Mouse (Mus musculus): Measurements from ENCODE around the gene Gm6525. TPM values are rescaled to one million over a fixed set of nuclear protein-coding genes. Genes with fewer than 3 reads are reported as not detected.

The Gm6525 gene
- polyA plus RNA-seq, 1 experiment: not detected

DNA sequence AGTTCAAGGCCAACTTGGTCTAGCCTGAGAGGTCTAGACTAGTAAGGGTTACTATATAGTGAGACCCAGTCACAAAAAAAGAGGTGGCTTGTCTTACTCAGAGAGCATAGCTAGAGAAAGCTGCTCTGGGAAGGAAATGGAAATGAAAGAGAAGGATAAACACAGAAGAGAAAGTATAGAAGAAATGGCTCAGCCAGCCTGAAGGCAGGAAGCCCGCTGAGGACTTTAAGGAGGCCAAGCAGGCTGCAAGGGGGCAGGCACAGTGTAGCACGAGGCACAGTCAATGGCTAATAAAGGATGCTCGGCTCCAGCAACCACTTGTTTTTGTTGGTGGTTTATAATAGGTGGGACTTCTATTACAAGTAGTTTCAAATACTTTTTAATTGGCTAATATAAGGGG lies 32.2 kb downstream of the Gm6525 start:
- Histone ChIP-seq H3K4me1 (ENCODE audit: control insufficient read depth, insufficient read depth, low read length) (peaks cover 11% of the 10 kb centered on the region), H3K4me3 (ENCODE audit: insufficient read depth, low read length) (no peak overlapping the region), H3K27ac (ENCODE audit: insufficient read depth, low read length) (0 out of 2 replicates have a peak overlapping the region, but pooled peaks have one; percentile 51)
- TF ChIP-seq POLR2A (IDR thresholded peaks at IDR 0.05; ENCODE audit: extremely low read depth, insufficient read depth, low read length): no peak
- no peak for TF ChIP-seq CTCF (IDR thresholded peaks at IDR 0.05; ENCODE audit: extremely low read depth, insufficient read depth, low read length)

DNA sequence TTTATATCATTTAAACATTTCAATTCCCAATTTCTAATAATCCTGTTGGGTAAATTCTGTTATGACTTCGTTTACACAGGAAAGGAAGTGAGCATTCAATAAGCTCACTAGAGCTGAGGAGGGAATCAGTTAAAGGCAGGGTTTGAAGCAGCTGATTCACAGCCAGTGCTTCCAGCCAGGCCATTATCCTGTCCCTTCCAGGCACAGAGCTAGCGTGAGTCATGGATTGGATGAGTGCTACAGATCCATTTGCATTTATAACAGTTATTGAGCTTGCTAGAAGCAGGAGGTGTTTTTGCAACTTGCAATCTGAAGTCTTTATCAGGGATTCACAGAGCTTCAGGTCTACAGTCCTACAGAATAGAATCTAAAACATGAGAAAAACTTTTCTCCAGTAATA lies 33.5 kb downstream of the Gm6525 start:
- Histone ChIP-seq H3K4me1 (ENCODE audit: control insufficient read depth, insufficient read depth, low read length) (peaks cover 11% of the 10 kb centered on the region), H3K4me3 (ENCODE audit: insufficient read depth, low read length) (no peak overlapping the region), H3K27ac (ENCODE audit: insufficient read depth, low read length) (peak overlapping the region; percentile 70; the same call in 1 of the 2 replicates)
- TF ChIP-seq CTCF (IDR thresholded peaks at IDR 0.05; ENCODE audit: extremely low read depth, insufficient read depth, low read length) (no peak), POLR2A (IDR thresholded peaks at IDR 0.05; ENCODE audit: extremely low read depth, insufficient read depth, low read length) (no peak)

DNA sequence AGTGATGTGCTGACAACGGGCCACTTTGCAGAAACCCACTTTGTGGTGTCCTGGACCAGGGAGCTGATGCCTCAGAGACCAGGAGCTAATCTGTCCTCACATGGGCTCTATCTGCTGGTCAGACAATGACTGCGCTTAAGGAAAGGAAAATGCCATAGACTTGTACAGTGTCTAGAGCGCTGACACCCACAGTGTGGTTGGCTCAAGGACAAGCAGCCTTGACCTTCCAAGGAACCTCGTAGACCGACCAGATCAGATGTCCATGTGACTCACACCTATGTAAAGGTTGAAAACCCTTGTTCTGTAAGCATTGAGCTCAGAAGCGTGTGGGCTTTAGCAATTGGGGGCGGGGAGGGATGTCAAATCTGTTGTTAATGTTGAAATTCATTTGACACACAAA lies 34.6 kb downstream of the Gm6525 start:
- TF ChIP-seq CTCF (IDR thresholded peaks at IDR 0.05; ENCODE audit: extremely low read depth, insufficient read depth, low read length) (no peak), POLR2A (IDR thresholded peaks at IDR 0.05; ENCODE audit: extremely low read depth, insufficient read depth, low read length) (no peak)
- Histone ChIP-seq H3K4me3 (ENCODE audit: insufficient read depth, low read length) (no peak overlapping the region), H3K4me1 (ENCODE audit: control insufficient read depth, insufficient read depth, low read length) (peaks cover 11% of the 10 kb centered on the region), H3K27ac (ENCODE audit: insufficient read depth, low read length) (no peak overlapping the region)

DNA sequence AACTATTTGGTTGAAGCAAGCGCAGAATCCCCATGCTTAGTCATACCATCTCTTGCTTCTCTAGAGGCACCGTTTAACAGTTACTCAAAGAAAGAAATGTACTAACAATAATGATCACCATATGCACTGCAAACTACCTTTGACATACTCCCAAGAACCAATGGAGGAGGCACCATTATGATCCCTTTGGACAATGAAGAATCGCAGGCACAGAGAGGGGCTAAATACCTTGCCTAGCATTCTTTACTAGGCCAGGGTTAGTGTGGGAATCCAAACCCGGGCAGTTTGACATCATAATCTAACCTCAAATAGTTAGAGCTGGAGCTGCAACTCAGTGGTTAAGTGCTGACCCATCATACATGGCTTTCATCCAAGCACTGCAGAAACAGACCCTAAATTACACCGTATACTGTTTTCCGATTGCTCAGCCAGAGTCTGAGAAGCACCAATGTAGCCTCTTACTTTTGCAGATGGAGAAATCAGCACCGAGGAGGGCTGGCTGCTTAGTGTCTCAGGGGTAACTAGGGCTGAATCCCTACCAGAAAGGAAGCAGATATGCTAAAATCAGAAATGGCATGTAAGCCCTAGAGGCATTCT lies 35.1 kb downstream of the Gm6525 start:
- peaks cover 11% of the 10 kb centered on the region for H3K4me1 ChIP-seq (ENCODE audit: control insufficient read depth, insufficient read depth, low read length)
- H3K4me3 ChIP-seq (ENCODE audit: insufficient read depth, low read length): no peak overlapping the region
- no peak overlapping the region for H3K27ac ChIP-seq (ENCODE audit: insufficient read depth, low read length)
- TF ChIP-seq CTCF (IDR thresholded peaks at IDR 0.05; ENCODE audit: extremely low read depth, insufficient read depth, low read length) (no peak), POLR2A (IDR thresholded peaks at IDR 0.05; ENCODE audit: extremely low read depth, insufficient read depth, low read length) (no peak)

DNA sequence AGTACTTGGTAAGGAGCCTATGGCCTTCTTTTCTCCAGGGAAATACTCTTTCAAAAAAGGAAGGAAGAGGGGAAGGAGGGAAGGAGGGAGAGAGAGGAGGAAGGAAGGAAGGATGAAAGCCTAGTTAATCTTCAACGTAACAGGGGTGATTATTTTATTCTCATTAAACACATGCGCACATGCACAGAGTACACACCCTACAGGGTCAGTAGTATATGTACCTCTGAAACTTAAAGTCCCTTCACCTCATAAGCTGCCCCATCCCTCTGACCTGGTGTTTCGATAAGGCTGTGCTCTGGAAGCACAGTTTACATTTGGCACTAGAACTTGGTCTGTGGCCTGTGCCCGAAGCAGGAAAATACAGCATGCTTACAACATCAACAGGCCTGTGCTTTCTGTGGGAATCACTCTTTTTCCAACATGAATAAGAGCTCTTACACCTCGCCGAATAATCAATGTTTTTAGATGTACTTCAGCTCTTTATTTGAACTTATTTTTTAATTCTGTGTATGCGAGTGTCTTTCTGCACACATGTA lies 37.5 kb downstream of the Gm6525 start:
- no peak overlapping the region for H3K27ac ChIP-seq (ENCODE audit: insufficient read depth, low read length)
- TF ChIP-seq POLR2A (IDR thresholded peaks at IDR 0.05; ENCODE audit: extremely low read depth, insufficient read depth, low read length) (no peak), CTCF (IDR thresholded peaks at IDR 0.05; ENCODE audit: extremely low read depth, insufficient read depth, low read length) (no peak)
- no peak overlapping the region for H3K4me3 ChIP-seq (ENCODE audit: insufficient read depth, low read length)
- peaks cover 25% of the 10 kb centered on the region for H3K4me1 ChIP-seq (ENCODE audit: control insufficient read depth, insufficient read depth, low read length)

DNA sequence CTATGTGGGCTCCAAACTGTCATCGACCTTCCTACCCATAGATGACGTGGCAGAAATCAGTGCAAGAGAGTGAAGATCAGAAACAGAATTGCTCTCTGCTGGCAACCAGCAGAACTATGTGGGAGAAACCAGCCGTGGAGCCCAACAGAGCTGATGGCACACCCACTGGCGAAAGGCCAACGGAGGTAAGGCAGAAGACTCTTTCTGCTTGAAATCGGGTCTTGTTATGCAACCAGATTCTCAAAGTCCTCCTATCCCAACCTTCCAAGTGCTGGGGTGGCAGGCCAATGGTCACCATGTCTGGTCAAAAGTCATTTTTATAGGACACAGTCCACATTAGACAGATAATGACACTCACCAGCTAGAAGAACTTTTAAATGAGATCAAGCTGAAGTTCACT lies 40.6 kb downstream of the Gm6525 start:
- TF ChIP-seq CTCF (IDR thresholded peaks at IDR 0.05; ENCODE audit: extremely low read depth, insufficient read depth, low read length): no peak
- TF ChIP-seq POLR2A (IDR thresholded peaks at IDR 0.05; ENCODE audit: extremely low read depth, insufficient read depth, low read length): no peak
- H3K4me1 ChIP-seq (ENCODE audit: control insufficient read depth, insufficient read depth, low read length): peaks cover 26% of the 10 kb centered on the region
- no peak overlapping the region for H3K27ac ChIP-seq (ENCODE audit: insufficient read depth, low read length)
- H3K4me3 ChIP-seq (ENCODE audit: insufficient read depth, low read length): no peak overlapping the region

DNA sequence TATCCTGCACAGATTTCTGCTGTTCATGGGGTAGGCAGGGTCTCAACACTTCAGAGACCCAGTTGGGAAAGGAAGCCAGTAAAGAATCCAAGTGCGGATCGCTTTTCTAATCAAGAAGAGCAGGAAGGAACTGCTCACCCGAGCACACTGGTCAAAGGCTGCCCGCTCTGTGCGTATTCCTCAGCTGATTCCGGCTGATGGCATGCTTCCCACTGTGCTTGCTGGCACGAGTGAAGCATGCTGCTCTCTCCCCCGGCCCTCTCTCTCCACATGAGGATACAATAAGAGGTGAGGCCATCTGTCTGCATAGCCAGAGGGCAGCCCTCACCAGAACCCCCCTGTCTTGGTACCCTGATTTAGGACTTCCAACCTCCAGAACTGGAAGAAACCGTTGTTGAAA lies 41.3 kb downstream of the Gm6525 start:
- H3K4me1 ChIP-seq (ENCODE audit: control insufficient read depth, insufficient read depth, low read length): peaks cover 26% of the 10 kb centered on the region
- peak overlapping the region; percentile 21; the same call in 1 of the 2 replicates for H3K4me3 ChIP-seq (ENCODE audit: insufficient read depth, low read length)
- TF ChIP-seq CTCF (IDR thresholded peaks at IDR 0.05; ENCODE audit: extremely low read depth, insufficient read depth, low read length) (no peak), POLR2A (IDR thresholded peaks at IDR 0.05; ENCODE audit: extremely low read depth, insufficient read depth, low read length) (no peak)
- H3K27ac ChIP-seq (ENCODE audit: insufficient read depth, low read length): 0 out of 2 replicates have a peak overlapping the region, but pooled peaks have one; percentile 47

DNA sequence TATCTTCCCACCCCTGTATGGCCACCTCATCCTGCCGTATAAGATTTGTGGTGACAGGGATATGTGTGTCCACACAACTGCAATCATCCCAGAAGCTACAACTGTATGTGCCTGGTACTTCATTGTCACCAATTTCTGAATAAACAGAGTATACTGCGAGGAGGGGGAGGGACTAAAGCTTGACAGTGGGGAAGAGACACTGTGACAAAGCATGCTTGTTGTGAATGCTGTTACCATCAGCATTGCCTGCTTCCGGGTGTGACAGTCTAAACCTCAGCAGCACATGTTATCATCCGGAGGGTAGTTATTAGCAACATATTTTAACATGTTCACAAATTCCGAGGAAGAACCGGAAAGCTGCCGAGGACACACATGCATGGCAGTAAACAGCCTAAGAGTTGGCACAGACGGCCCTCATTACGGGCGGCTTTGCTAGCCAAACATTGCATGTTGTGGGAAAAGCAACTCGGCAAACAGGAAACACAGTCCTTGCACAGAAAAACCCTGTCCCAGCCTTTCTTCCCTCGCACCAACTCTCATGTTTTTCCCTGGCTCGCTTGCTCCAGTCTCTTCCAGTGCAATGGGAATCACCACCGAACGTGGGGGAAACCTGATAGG lies 41.9 kb downstream of the Gm6525 start:
- Histone ChIP-seq H3K4me3 (ENCODE audit: insufficient read depth, low read length) (peak overlapping the region; percentile 21), H3K27ac (ENCODE audit: insufficient read depth, low read length) (peak overlapping the region; percentile 47; the same call in 1 of the 2 replicates), H3K4me1 (ENCODE audit: control insufficient read depth, insufficient read depth, low read length) (peaks cover 26% of the 10 kb centered on the region)
- TF ChIP-seq CTCF (IDR thresholded peaks at IDR 0.05; ENCODE audit: extremely low read depth, insufficient read depth, low read length): no peak
- no peak for TF ChIP-seq POLR2A (IDR thresholded peaks at IDR 0.05; ENCODE audit: extremely low read depth, insufficient read depth, low read length)

DNA sequence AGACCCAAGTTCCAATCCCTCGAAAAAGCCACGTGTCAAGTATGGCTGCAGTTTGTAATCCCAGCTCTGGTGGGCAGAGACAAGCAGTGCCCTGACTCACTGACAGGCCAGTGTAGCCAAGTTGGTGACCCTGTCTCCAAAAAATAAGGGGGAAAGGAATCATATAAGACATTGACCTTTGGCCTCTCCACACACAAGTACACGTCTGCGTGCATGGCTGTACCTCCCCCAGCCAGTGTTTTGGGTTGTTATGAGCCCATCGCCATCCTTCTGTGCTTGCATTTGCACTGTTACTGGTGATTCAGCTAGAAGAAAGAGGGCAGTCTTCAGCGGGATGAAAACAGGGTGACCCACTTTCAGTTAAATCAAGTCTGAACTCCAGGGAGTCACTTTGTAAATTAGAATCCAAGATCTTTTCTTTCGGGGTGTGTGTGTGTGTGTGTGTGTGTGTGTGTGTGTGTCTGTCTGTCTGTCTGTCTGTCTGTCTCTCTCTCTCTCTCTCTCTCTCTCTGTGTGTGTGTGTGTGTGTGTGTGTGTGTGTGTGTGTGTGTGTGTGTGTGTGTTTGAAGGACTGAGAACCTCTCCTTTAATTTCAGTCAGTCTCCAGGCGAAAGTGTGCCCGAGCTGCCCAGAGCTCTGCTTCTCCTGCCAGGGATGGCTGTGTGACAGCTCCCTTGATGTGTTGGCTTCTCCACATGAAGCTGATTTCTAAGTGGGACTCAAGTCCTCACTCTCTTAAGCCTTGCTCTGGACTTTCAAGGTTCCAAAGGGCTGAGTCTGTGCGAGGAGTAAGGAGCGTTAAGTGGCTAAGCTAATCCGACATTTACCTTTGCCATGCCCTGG lies 43.4 kb downstream of the Gm6525 start:
- Histone ChIP-seq H3K4me3 (ENCODE audit: insufficient read depth, low read length) (peak overlapping the region; percentile 2), H3K4me1 (ENCODE audit: control insufficient read depth, insufficient read depth, low read length) (peaks cover 26% of the 10 kb centered on the region), H3K27ac (ENCODE audit: insufficient read depth, low read length) (no peak overlapping the region)
- TF ChIP-seq POLR2A (IDR thresholded peaks at IDR 0.05; ENCODE audit: extremely low read depth, insufficient read depth, low read length): no peak
- TF ChIP-seq CTCF (IDR thresholded peaks at IDR 0.05; ENCODE audit: extremely low read depth, insufficient read depth, low read length): no peak

Data from cortical plate, adult 2 months (tissue).